Mouse (Mus musculus): ENCODE results near the gene Med15.

GRCm38 (mm10) chr16:17619198-17620105, 113.2 kb downstream of the Med15 start, which contains the start of gene Smpd4:
- no peak for TF ChIP-seq POLR2A (IDR thresholded peaks at IDR 0.05; ENCODE audit: low read depth, low read length)
- no peak for TF ChIP-seq CTCF (IDR thresholded peaks at IDR 0.05; ENCODE audit: extremely low read depth, insufficient read depth, insufficient read length, insufficient replicate concordance)

All from spleen, adult 2 months (tissue).